Mouse (Mus musculus) liver, embryonic 15.5 days (tissue): Measurements from ENCODE around the gene Abca4. TPM values are rescaled to one million over a fixed set of nuclear protein-coding genes. Genes with fewer than 3 reads are reported as not detected.
"Not testable (repeated sequence)": the region's sequence is repeated elsewhere in the genome, so short reads cannot be mapped to it uniquely, and the experiment has no call there.

ENCODE experiments used
- ATAC-seq: fragments of 200-750 bp; cut with Nextera tagmentation; 2 replicates; pipeline ENCODE4 v1.8.0; 2017; ENCODE audit warnings: moderate number of reproducible peaks, mild to moderate bottlenecking, moderate library complexity; ENCODE audit not compliant: insufficient read depth
- H3K27ac ChIP-seq: fragments of 300-500 bp; sonication (generic); replicated peaks from 2 replicates; pipeline ENCODE4 v1.5.1; 2015; ENCODE audit warnings: mild to moderate bottlenecking, inconsistent platforms
- H3K27me3 ChIP-seq: fragments of 300-500 bp; sonication (generic); 2 replicates; pipeline ENCODE4 v1.6.1; 2015; ENCODE audit warnings: mild to moderate bottlenecking, inconsistent platforms
- H3K36me3 ChIP-seq: fragments of 300-500 bp; sonication (generic); replicated peaks from 2 replicates; pipeline ENCODE4 v1.6.1; 2015; ENCODE audit warnings: moderate library complexity, mild to moderate bottlenecking, inconsistent platforms
- H3K4me1 ChIP-seq: fragments of 300-500 bp; sonication (generic); replicated peaks from 2 replicates; pipeline ENCODE4 v1.6.1; 2015; ENCODE audit warnings: inconsistent platforms
- H3K4me2 ChIP-seq: fragments of 300-500 bp; sonication (generic); 2 replicates; pipeline ENCODE4 v1.6.1; 2015; ENCODE audit warnings: moderate library complexity, mild to moderate bottlenecking, inconsistent platforms
- H3K4me3 ChIP-seq: fragments of 300-500 bp; sonication (generic); replicated peaks from 2 replicates; pipeline ENCODE4 v1.5.1; 2015; ENCODE audit warnings: mild to moderate bottlenecking, inconsistent platforms
- H3K9ac ChIP-seq: fragments of 300-500 bp; sonication (generic); 2 replicates; pipeline ENCODE4 v1.6.1; 2015; ENCODE audit warnings: moderate library complexity, mild to moderate bottlenecking, inconsistent platforms
- H3K9me3 ChIP-seq: fragments of 300-500 bp; sonication (generic); replicated peaks from 2 replicates; pipeline ENCODE4 v1.6.1; 2016; ENCODE audit warnings: inconsistent platforms
- WGBS: fragments of 180-500 bp; shearing (Covaris S2); methylation state at CpG from one replicate; pipeline ENCODE4 v1.1.7; 2015; ENCODE audit warnings: mixed read lengths; ENCODE audit not compliant: insufficient replicate concordance; 5-methylcytosine and 5-hydroxymethylcytosine counted together
- polyA plus RNA-seq: library from polyadenylated mRNA; unstranded; fragments of >200 nt; fragmentation: Nextera tagmentation; extraction: Ambion mirVana; gene quantifications from 2 replicates; pipeline ENCODE4 v1.2.1, GENCODE M21; 2015

The Abca4 gene
- polyA plus RNA-seq, 1 experiment from 2014 or later: 0.26 TPM

GRCm38 (mm10) chr3:122058439-122059198 lies 14.4 kb downstream of the Abca4 start:
- Histone ChIP-seq H3K36me3 (no peaks in the 10 kb centered on the region), H3K9me3 (no peaks in the 10 kb centered on the region), H3K4me3 (no peak overlapping the region), H3K4me1 (no peaks in the 10 kb centered on the region; the same call in 1 of the 2 replicates), H3K9ac (no peak overlapping the region), H3K4me2 (no peak overlapping the region), H3K27ac (no peak overlapping the region), H3K27me3 (no peaks in the 10 kb centered on the region)
- no peak for ATAC-seq
- 46% methylated on average over 9 of the region's 9 CpGs for WGBS

- H3K9me3 ChIP-seq: no peaks in the 10 kb centered on the region
- no peak overlapping the region for H3K27ac ChIP-seq
- no peak for ATAC-seq
- no peaks in the 10 kb centered on the region; the same call in 1 of the 2 replicates for H3K4me1 ChIP-seq
- H3K4me3 ChIP-seq: no peak overlapping the region
- H3K9ac ChIP-seq: no peak overlapping the region
- no peaks in the 10 kb centered on the region for H3K36me3 ChIP-seq
- no peak overlapping the region for H3K4me2 ChIP-seq
- no peaks in the 10 kb centered on the region for H3K27me3 ChIP-seq
- 67% methylated on average over 10 of the region's 10 CpGs for WGBS
These were observed 18.3 kb downstream of the Abca4 start for GRCm38 (mm10) chr3:122062586-122062985.

GRCm38 (mm10) chr3:122064556-122065410 lies 20.5 kb downstream of the Abca4 start:
- no peaks in the 10 kb centered on the region for H3K4me1 ChIP-seq

GRCm38 (mm10) chr3:122071769-122072168 lies 27.5 kb downstream of the Abca4 start:
- Histone ChIP-seq H3K27ac (no peak overlapping the region), H3K4me3 (no peak overlapping the region), H3K9ac (no peak overlapping the region), H3K27me3 (no peaks in the 10 kb centered on the region), H3K36me3 (no peaks in the 10 kb centered on the region), H3K9me3 (no peaks in the 10 kb centered on the region), H3K4me2 (no peak overlapping the region), H3K4me1 (peaks cover 8% of the 10 kb centered on the region; the same call in 1 of the 2 replicates)
- ATAC-seq: no peak
- 70% methylated on average over 10 of the region's 10 CpGs for WGBS

More at GRCm38 (mm10) chr3:122064556-122065410, 20.5 kb downstream of the Abca4 start:
- 58% methylated on average over 13 of the region's 13 CpGs for WGBS
- no peaks in the 10 kb centered on the region for H3K9me3 ChIP-seq
- ATAC-seq: no peak
- H3K4me2 ChIP-seq: no peak overlapping the region
- H3K36me3 ChIP-seq: no peaks in the 10 kb centered on the region
- no peaks in the 10 kb centered on the region for H3K27me3 ChIP-seq
- no peak overlapping the region for H3K27ac ChIP-seq
- no peak overlapping the region for H3K9ac ChIP-seq
- H3K4me3 ChIP-seq: no peak overlapping the region

GRCm38 (mm10) chr3:122072646-122073571 lies 28.7 kb downstream of the Abca4 start:
- no peak for ATAC-seq
- H3K27me3 ChIP-seq: no peaks in the 10 kb centered on the region
- H3K9ac ChIP-seq: no peak overlapping the region
- H3K36me3 ChIP-seq: no peaks in the 10 kb centered on the region
- no peak overlapping the region for H3K4me3 ChIP-seq
- H3K9me3 ChIP-seq: no peaks in the 10 kb centered on the region
- WGBS: 50% methylated on average over 11 of the region's 11 CpGs
- no peak overlapping the region for H3K4me2 ChIP-seq
- H3K4me1 ChIP-seq: peaks cover 8% of the 10 kb centered on the region; the same call in 1 of the 2 replicates
- peak overlapping the region; percentile 69; the same call in 1 of the 2 replicates for H3K27ac ChIP-seq

GRCm38 (mm10) chr3:122073595-122073994 lies 29.4 kb downstream of the Abca4 start:
- WGBS: 60% methylated on average over 5 of the region's 5 CpGs
- H3K27me3 ChIP-seq: no peaks in the 10 kb centered on the region
- no peak for ATAC-seq
- H3K9ac ChIP-seq: no peak overlapping the region
- peak overlapping the region; percentile 69 for H3K27ac ChIP-seq
- no peak overlapping the region for H3K4me2 ChIP-seq
- no peak overlapping the region for H3K4me3 ChIP-seq
- H3K4me1 ChIP-seq: peaks cover 8% of the 10 kb centered on the region; the same call in 1 of the 2 replicates
- H3K36me3 ChIP-seq: no peaks in the 10 kb centered on the region
- H3K9me3 ChIP-seq: no peaks in the 10 kb centered on the region

DNA sequence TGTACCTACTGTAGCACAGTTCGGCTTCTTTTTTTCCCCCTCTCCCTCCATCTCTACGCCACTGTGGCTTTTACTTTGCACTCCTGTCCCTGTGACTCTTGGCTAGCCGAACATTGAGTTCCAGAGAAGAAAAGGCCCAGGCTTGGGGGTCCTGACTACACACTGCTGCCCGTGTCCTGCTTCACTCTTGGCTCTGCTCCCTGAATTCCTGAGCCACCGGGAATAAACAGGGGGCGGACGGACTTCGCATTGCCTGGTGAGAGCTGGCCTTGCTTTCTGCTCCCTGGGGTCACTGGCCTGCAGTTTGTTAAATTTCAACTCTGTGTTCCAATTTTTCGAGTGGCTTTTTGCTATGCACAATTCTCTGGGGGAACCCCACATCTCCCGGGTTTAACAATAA lies 30.1 kb downstream of the Abca4 start:
- Histone ChIP-seq H3K27ac (peak overlapping the region; percentile 69), H3K4me1 (peaks cover 8% of the 10 kb centered on the region; the same call in 1 of the 2 replicates), H3K9me3 (no peaks in the 10 kb centered on the region), H3K4me3 (no peak overlapping the region), H3K9ac (no peak overlapping the region), H3K36me3 (no peaks in the 10 kb centered on the region), H3K4me2 (peak overlapping the region; percentile 7; the same call in 1 of the 2 replicates), H3K27me3 (no peaks in the 10 kb centered on the region)
- WGBS: 53% methylated on average over 10 of the region's 10 CpGs
- peak; percentile 65 for ATAC-seq

DNA sequence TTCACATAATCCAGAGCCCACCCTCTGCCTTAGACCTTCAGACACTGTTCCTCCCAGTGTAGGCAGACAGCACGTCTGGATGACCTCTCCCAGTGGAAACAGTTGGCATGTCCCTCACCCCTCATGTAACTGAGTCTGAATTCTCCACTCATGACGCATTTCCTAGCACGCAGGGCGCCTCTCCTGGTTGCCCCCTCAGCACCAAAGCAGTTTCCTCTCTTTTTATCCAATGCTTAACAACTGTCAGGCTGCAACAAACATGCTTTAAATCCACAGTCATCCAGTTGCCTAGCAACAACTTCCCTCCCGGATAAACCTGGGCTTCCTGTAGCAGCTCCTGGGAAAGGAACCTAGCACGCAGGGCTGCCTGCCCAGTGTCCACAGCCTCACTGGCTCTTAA lies 33.9 kb downstream of the Abca4 start:
- Histone ChIP-seq H3K9me3 (no peaks in the 10 kb centered on the region), H3K27me3 (no peaks in the 10 kb centered on the region), H3K36me3 (no peaks in the 10 kb centered on the region), H3K4me3 (no peak overlapping the region), H3K9ac (no peak overlapping the region), H3K4me1 (peaks cover 5% of the 10 kb centered on the region; the same call in 1 of the 2 replicates), H3K4me2 (no peak overlapping the region), H3K27ac (no peak overlapping the region)
- WGBS: 26% methylated on average over 6 of the region's 6 CpGs
- ATAC-seq: no peak

- H3K27me3 ChIP-seq: no peaks in the 10 kb centered on the region
- H3K4me1 ChIP-seq: peaks cover 1% of the 10 kb centered on the region; the same call in 1 of the 2 replicates
- ATAC-seq: no peak
- H3K9ac ChIP-seq: no peak overlapping the region
- WGBS: 48% methylated on average over 6 of the region's 6 CpGs
- no peak overlapping the region for H3K27ac ChIP-seq
- H3K36me3 ChIP-seq: no peaks in the 10 kb centered on the region
- no peak overlapping the region for H3K4me3 ChIP-seq
- H3K9me3 ChIP-seq: no peaks in the 10 kb centered on the region
- H3K4me2 ChIP-seq: no peak overlapping the region
These were observed 34.9 kb downstream of the Abca4 start for GRCm38 (mm10) chr3:122079172-122079571.

GRCm38 (mm10) chr3:122081634-122082033 lies 37.4 kb downstream of the Abca4 start:
- not testable (repeated sequence) for H3K27ac ChIP-seq, ATAC-seq, H3K27me3 ChIP-seq, H3K9me3 ChIP-seq, H3K9ac ChIP-seq, H3K4me2 ChIP-seq, H3K4me1 ChIP-seq, H3K36me3 ChIP-seq, H3K4me3 ChIP-seq
- WGBS: 72% methylated on average over 8 of the region's 8 CpGs
